Mouse (Mus musculus) testis, adult 10 weeks (tissue): Measurements from ENCODE around the gene Gspt1. TPM values are rescaled to one million over a fixed set of nuclear protein-coding genes. Genes with fewer than 3 reads are reported as not detected.

Experiments
- polyA plus RNA-seq: library from polyadenylated mRNA; stranded (reverse); fragments of 350-450 nt; fragmentation: Illumina TruSeq; extraction: RNeasy Lipid Tissue Mini Kit (QIAGEN cat#74804); gene quantifications from one replicate; pipeline ENCODE4 v1.2.3, GENCODE M21; 2014; ENCODE audit warnings: low read depth, low replicate concordance

The Gspt1 gene
- 257 TPM for polyA plus RNA-seq

DNA sequence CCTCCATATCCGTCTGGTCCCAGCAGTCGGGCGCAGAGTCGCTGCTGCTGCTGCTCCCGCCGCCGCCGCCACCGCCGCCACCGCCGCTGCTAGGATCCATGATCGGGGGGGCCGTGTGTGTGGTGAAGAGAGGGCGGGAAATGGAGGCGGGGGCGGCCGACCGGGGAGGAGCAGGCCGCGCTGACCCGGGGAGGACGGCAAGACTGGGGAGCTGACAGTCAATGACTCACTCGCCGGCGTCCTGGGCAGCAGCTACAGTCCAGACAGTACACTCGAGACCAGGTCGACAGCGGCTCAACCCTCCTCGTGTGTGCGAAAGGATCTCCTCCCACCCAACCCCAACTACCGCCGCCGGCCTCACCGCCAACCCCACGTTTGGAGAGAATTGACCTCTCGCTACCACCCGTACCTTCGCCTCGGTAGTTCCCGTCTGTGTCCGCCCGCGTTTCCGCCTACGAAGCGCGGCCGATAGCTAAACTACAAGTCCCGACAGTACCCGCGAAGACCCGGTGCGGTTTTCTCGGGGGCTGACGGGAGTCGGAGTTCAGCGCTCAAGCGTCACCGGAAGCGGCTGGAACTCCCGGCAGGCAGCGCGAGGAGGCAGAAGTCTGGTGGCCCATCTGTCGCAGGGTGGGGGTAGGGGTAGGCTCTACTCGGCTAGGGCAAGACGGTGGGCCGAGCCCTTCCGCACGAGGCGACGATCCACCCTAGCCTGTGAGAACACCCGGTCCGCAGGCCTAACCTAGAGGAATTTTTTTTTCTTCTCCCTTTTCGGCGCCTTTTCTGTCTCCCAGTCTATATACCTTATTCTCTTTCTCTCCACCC is at the start of gene Gspt1:
TSS of gene Gspt1 (minus strand) at position 428 of the 825 bp plus-strand sequence.

DNA sequence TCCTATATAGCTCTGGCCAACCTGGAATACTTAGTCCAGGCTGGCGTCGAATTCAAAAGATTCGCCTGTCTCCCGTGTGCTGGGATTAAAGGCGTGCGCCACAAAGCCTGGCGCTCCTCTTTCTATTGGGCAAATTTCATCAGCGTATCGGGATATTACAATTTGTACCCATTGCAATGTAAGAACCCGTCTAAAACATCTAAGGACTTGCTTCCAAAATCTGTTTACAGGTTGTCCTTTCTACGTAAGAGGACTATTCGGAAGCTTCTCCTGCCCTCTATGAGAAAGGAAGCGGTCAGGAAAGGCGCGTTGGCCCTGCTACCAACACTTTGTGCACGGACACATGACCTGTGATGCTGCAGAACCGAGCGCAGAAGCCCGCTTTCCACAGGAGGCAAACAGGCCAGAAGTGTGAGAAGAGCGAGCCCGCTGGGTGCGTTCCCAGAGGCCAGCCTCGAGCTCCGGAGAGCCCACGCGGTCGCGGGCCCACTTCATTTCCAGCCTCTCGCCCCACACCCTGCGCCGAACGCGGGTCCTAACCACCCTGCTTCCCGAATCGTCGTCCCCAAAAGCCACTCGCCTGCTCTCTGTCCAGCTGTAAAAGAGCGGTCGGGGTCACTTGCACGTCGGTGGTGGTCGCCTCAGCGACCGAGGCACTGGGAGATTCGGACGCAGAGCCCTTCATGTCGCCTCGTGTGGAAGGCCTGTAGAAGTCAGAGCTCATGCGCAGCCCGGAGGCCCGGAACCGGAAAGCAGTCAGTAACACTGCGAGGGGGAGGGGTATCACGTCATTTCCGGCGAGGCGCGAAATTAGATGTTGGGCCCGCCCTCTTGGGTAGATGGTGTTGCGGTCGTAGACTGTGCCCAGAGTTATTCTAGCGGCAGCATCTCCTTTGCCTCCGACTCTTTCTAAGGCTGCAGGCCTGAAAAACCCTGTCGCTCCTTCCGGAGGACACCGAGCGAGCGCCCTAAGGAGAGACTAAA is 51.3 kb downstream of the Gspt1 start, which contains the start of gene Rsl1d1:
TSS of gene Rsl1d1 (minus strand) at position 761 of the 984 bp plus-strand sequence.

DNA sequence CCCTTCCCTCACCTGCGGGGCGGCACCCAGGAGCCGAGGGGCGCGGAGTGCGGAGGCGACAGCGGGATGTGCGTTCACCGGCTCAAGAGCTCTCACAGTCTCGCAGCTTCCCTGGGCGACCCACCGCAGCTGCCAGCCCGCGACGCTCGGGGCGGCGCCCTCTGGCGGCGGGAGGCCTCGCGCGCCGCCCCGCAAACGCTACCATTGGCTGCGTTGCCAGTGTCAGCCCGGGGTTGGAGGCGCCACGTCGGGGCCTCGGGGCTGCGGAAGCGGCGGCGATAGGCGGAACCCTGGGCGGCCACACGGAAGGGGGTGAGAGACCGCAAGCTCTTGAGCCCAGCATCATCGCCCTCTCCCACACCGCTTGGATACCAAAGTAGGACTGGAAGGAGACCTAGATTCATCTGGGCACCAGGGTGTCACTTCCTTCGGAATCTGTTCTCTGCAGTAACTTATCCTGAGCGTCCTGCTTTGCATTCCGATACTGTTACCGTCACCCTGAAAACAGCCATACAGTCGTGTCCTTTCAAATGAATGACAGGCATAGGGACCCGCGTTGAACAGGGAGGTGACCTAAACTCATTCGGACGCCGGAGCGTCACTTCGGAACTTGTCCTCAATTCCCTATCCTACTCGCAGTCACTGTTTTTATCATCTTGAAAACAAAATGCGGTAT is 77.8 kb downstream of the Gspt1 start, which contains the start of gene Zc3h7a:
TSS of gene Zc3h7a (minus strand) at position 186 of the 676 bp plus-strand sequence.

Other genes with a start within 250 kb of the Gspt1 start
- 5.4 TPM for gene Snn, start 193.4 kb downstream of the Gspt1 start, polyA plus RNA-seq
- gene Litaf, start 188.2 kb downstream of the Gspt1 start, polyA plus RNA-seq, result 11.7 TPM
- gene Txndc11, start 119.7 kb downstream of the Gspt1 start, polyA plus RNA-seq, result 9.1 TPM
- gene Zc3h7a, start 77.9 kb downstream of the Gspt1 start, polyA plus RNA-seq, result 167 TPM
- gene Rsl1d1, start 51.0 kb downstream of the Gspt1 start, polyA plus RNA-seq, result 109 TPM
- not detected for gene Tnfrsf17, start 59.5 kb upstream of the Gspt1 start, polyA plus RNA-seq
- gene Snx29, start 68.6 kb upstream of the Gspt1 start, polyA plus RNA-seq, result 2.6 TPM